Mouse (Mus musculus): ENCODE results near the gene Gm37240. TPM values are rescaled to one million over a fixed set of nuclear protein-coding genes. Genes with fewer than 3 reads are reported as not detected.

The Gm37240 gene
- polyA plus RNA-seq, 1 experiment from 2014 or later = 0.21 TPM

DNA sequence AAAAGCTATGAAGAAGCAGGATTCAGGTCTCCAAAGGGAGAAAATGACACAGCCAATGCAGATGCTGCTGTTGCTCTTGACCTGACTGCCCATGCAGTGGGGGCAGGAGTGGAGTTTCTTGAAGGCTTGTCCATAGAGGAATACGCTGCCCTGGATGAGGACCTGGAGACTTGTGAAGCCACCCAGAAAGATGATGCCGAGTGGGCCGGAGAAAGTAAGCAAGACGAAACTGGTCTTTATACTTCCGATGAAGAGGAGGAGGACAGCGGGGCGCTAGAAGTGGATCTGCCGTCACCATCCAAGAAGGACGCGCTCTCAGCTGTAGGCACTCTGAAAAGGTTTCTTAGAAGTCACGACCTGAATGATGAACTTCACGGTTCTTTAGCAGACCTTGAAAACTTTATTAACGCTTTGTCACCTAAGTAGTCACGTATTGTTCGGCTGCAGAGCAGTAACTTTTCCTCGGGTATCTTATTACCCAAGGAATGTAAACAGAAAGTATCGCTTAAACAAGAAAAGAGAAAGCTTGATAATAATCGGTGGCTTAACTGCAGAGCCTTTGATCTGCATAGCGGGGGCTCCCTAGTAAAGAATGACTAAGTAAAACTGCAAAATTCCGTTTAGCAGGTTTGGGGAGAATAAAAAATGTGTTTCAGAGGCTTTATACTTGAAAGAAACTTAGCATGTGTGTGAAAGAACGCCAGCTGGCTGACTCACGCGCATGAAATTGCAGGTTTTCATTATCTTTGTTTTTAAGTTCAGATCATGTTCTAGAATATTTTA lies 1292.2 kb downstream of the Gm37240 start:
- Histone ChIP-seq H3K4me3 (replicated peaks) (peak overlapping the region; percentile 52), H3K4me1 (replicated peaks) (peaks cover 8% of the 10 kb centered on the region), H3K9ac (peak overlapping the region; percentile 17; the same call in 1 of the 2 replicates), H3K36me3 (no peaks in the 10 kb centered on the region), H3K27me3 (peaks cover 43% of the 10 kb centered on the region), H3K27ac (no peak overlapping the region), H3K4me2 (peak overlapping the region; percentile 61), H3K9me3 (replicated peaks) (no peaks in the 10 kb centered on the region)
- WGBS (ENCODE audit: insufficient replicate concordance) = 5% methylated on average over 23 of the region's 23 CpGs
- DNase-seq (no peak), ATAC-seq (ENCODE audit: low read depth) (no peak)

GRCm38 (mm10) chr3:84593274-84593673 lies 1294.0 kb downstream of the Gm37240 start, which contains the start of gene Tigd4:
Gene Tigd4, plus strand, starts transcription at chr3:84593574.
- Histone ChIP-seq H3K27me3 (peaks cover 43% of the 10 kb centered on the region), H3K4me2 (no peak within 1 kb of the TSS)

GRCm38 (mm10) chr3:84586736-84587135 lies 1300.6 kb downstream of the Gm37240 start:
- 16% methylated on average over 5 of the region's 5 CpGs for WGBS (ENCODE audit: insufficient replicate concordance)

More at GRCm38 (mm10) chr3:84593274-84593673, 1294.0 kb downstream of the Gm37240 start, which contains the start of gene Tigd4:
- no peak for ATAC-seq (ENCODE audit: low read depth)
- no peak within 1 kb of the TSS for H3K4me3 ChIP-seq (replicated peaks)
- DNase-seq = no peak
- peaks cover 8% of the 10 kb centered on the region for H3K4me1 ChIP-seq (replicated peaks)
- WGBS (ENCODE audit: insufficient replicate concordance) = 64% methylated on average over 2 of the region's 2 CpGs
- H3K9ac ChIP-seq = no peak within 1 kb of the TSS
- H3K36me3 ChIP-seq = no peaks in the 10 kb centered on the region
- H3K27ac ChIP-seq = no peak within 1 kb of the TSS
- H3K9me3 ChIP-seq (replicated peaks) = no peaks in the 10 kb centered on the region

GRCm38 (mm10) chr3:84582913-84583276 lies 1304.4 kb downstream of the Gm37240 start:
- peak overlapping the region; percentile 70 for H3K4me3 ChIP-seq (replicated peaks)
- ATAC-seq (ENCODE audit: low read depth) = no peak
- peak overlapping the region; percentile 93 for H3K4me2 ChIP-seq
- H3K27ac ChIP-seq = no peak overlapping the region
- H3K9me3 ChIP-seq (replicated peaks) = no peaks in the 10 kb centered on the region
- H3K36me3 ChIP-seq = no peaks in the 10 kb centered on the region
- H3K9ac ChIP-seq = peak overlapping the region; percentile 81
- H3K27me3 ChIP-seq = peaks cover 2% of the 10 kb centered on the region; the same call in 1 of the 2 replicates
- DNase-seq = no peak
- WGBS (ENCODE audit: insufficient replicate concordance) = under 1% methylated on average over 27 of the region's 27 CpGs
- H3K4me1 ChIP-seq (replicated peaks) = peaks cover 27% of the 10 kb centered on the region

More at GRCm38 (mm10) chr3:84586736-84587135, 1300.6 kb downstream of the Gm37240 start:
- Histone ChIP-seq H3K4me1 (replicated peaks) (peaks cover 13% of the 10 kb centered on the region), H3K9ac (no peak overlapping the region), H3K4me2 (no peak overlapping the region), H3K27ac (no peak overlapping the region), H3K9me3 (replicated peaks) (no peaks in the 10 kb centered on the region), H3K4me3 (replicated peaks) (no peak overlapping the region), H3K36me3 (no peaks in the 10 kb centered on the region), H3K27me3 (peaks cover 2% of the 10 kb centered on the region)
- ATAC-seq (ENCODE audit: low read depth) (no peak), DNase-seq (no peak)

GRCm38 (mm10) chr3:84582023-84582912 lies 1305.0 kb downstream of the Gm37240 start, which contains the start of gene Arfip1:
Gene Arfip1, minus strand, starts transcription at chr3:84582625.
- peak; percentile 89 for DNase-seq
- H3K27ac ChIP-seq = peak within 1 kb of the TSS; percentile 62
- H3K4me3 ChIP-seq (replicated peaks) = peak within 1 kb of the TSS; percentile 70
- H3K9ac ChIP-seq = peak within 1 kb of the TSS; percentile 81
- H3K36me3 ChIP-seq = no peaks in the 10 kb centered on the region
- WGBS (ENCODE audit: insufficient replicate concordance) = under 1% methylated on average over 66 of the region's 70 CpGs
- H3K27me3 ChIP-seq = peaks cover 2% of the 10 kb centered on the region; the same call in 1 of the 2 replicates
- peak within 1 kb of the TSS; percentile 93 for H3K4me2 ChIP-seq
- no peaks in the 10 kb centered on the region for H3K9me3 ChIP-seq (replicated peaks)
- peak; percentile 99 for ATAC-seq (ENCODE audit: low read depth)
- H3K4me1 ChIP-seq (replicated peaks) = peaks cover 30% of the 10 kb centered on the region

DNA sequence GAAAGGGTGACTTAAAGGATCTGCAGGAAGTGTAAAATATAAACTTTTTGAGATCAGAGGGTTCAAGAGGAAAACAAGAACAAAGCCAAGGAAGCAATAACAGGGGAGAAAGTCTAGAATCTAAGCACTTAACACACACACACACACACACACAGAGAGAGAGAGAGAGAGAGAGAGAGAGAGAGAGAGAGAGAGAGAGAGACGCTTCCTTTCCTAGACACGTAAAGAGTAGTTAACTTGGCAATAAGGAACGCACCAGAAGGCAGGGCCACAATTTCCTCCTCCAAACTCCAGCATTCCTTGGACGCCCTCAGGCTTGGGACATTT lies 1305.7 kb downstream of the Gm37240 start:
- H3K9ac ChIP-seq = peak overlapping the region; percentile 81
- peaks cover 2% of the 10 kb centered on the region; the same call in 1 of the 2 replicates for H3K27me3 ChIP-seq
- DNase-seq = no peak
- peak overlapping the region; percentile 93 for H3K4me2 ChIP-seq
- no peaks in the 10 kb centered on the region for H3K9me3 ChIP-seq (replicated peaks)
- H3K36me3 ChIP-seq = no peaks in the 10 kb centered on the region
- no peak for ATAC-seq (ENCODE audit: low read depth)
- H3K4me1 ChIP-seq (replicated peaks) = peaks cover 31% of the 10 kb centered on the region
- H3K4me3 ChIP-seq (replicated peaks) = peak overlapping the region; percentile 70
- peak overlapping the region; percentile 62 for H3K27ac ChIP-seq
- WGBS (ENCODE audit: insufficient replicate concordance) = 2% methylated on average over 4 of the region's 4 CpGs

DNA sequence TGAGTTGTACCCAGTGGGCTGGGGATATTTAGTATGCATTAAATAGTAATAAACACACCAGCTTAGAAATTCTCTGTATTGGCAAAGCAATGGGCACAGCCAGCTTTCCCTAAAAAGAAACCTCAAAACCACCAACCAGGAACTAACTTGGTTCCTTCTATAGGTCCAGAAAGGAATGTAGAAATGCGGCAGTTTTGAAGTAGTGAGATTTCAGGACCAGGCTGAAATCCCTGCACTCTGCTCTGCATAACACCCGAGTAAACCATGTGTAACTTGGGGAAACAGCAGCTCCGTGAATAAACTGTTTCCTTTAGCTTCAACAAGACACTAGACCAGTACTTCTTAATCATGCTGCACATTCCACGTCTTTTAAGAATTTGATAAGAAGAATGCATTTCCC lies 1306.6 kb downstream of the Gm37240 start:
- 16% methylated on average over 4 of the region's 4 CpGs for WGBS (ENCODE audit: insufficient replicate concordance)

DNA sequence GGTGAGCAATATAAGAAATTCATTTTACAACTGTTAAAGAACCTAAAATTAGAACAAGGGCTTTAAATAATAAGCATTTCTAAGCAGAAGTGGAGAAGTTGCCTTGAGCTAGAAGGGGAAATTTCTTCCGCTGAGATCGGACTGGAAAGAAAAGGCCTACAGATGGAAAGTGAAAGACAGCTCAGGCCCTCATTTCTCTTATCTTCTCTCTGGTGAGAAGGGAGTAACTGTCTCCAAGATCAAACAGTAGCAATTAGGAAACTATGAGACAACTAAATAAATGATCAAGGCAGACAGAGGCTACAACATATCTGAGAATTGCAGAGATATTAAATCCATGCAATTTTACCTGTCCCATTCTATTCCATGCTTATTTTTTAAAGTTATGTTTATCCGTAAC lies 1316.8 kb downstream of the Gm37240 start:
- 46% methylated on average over 3 of the region's 3 CpGs for WGBS (ENCODE audit: insufficient replicate concordance)
- Histone ChIP-seq H3K4me3 (replicated peaks) (no peak overlapping the region), H3K4me2 (no peak overlapping the region), H3K27ac (no peak overlapping the region), H3K27me3 (no peaks in the 10 kb centered on the region), H3K9me3 (replicated peaks) (no peaks in the 10 kb centered on the region), H3K36me3 (no peaks in the 10 kb centered on the region), H3K4me1 (replicated peaks) (peaks cover 20% of the 10 kb centered on the region), H3K9ac (no peak overlapping the region)
- no peak for ATAC-seq (ENCODE audit: low read depth)
- no peak for DNase-seq

More for the DNA sequence above, 1306.6 kb downstream of the Gm37240 start:
- Histone ChIP-seq H3K4me3 (replicated peaks) (peak overlapping the region; percentile 70), H3K4me2 (peak overlapping the region; percentile 93), H3K27me3 (peaks cover 2% of the 10 kb centered on the region; the same call in 1 of the 2 replicates), H3K9me3 (replicated peaks) (no peaks in the 10 kb centered on the region), H3K36me3 (no peaks in the 10 kb centered on the region), H3K27ac (no peak overlapping the region), H3K9ac (no peak overlapping the region), H3K4me1 (replicated peaks) (peaks cover 36% of the 10 kb centered on the region)
- ATAC-seq (ENCODE audit: low read depth) (no peak), DNase-seq (no peak)

DNA sequence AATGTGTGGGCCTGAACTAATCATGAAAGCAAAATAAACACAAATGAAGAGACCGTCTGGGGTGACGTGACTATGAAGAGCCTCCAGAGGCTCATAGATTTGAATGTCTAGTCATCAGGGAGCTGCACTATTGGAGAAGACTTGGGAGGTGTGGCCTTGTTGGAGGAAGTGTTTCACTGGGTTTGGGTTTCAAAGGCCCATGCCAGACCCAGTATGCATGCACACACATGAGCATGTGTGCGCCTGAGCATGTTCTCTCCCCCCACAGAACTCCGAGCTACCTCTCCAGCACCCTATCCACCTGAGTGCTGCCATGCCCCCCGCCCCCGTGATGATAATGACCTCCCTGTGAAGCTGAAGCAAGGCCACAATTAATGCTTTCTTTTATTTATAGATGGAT lies 1317.7 kb downstream of the Gm37240 start:
- Histone ChIP-seq H3K4me1 (replicated peaks) (peaks cover 20% of the 10 kb centered on the region), H3K9ac (no peak overlapping the region), H3K27me3 (no peaks in the 10 kb centered on the region), H3K36me3 (no peaks in the 10 kb centered on the region), H3K4me2 (no peak overlapping the region), H3K9me3 (replicated peaks) (no peaks in the 10 kb centered on the region), H3K4me3 (replicated peaks) (no peak overlapping the region), H3K27ac (no peak overlapping the region)
- DNase-seq (no peak), ATAC-seq (ENCODE audit: low read depth) (no peak)
- WGBS (ENCODE audit: insufficient replicate concordance) = 68% methylated on average over 6 of the region's 6 CpGs

DNA sequence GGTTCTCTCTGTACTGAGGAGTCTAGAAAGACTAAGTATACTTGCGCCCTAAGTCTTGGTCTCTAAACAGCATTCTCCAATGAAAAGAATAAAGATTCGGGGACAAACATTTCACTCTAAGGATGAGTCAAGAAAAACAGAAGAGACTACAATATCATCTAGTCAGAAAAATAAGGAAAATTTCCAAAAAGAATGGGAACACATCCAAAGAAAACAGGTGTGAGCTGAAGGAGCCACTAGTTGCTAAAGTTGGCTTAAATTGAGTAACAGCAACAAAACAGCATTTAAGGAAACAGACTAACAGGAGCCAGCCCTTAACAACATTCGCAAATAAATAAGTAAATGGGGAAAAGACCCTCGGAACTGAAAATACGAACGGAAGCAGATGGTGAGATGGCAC lies 1318.8 kb downstream of the Gm37240 start:
- Histone ChIP-seq H3K36me3 (no peaks in the 10 kb centered on the region), H3K9me3 (replicated peaks) (no peaks in the 10 kb centered on the region), H3K9ac (no peak overlapping the region), H3K27ac (no peak overlapping the region), H3K4me2 (no peak overlapping the region), H3K4me3 (replicated peaks) (no peak overlapping the region), H3K27me3 (no peaks in the 10 kb centered on the region), H3K4me1 (replicated peaks) (peaks cover 25% of the 10 kb centered on the region)
- no peak for DNase-seq
- no peak for ATAC-seq (ENCODE audit: low read depth)
- WGBS (ENCODE audit: insufficient replicate concordance) = 82% methylated on average over 6 of the region's 6 CpGs

DNA sequence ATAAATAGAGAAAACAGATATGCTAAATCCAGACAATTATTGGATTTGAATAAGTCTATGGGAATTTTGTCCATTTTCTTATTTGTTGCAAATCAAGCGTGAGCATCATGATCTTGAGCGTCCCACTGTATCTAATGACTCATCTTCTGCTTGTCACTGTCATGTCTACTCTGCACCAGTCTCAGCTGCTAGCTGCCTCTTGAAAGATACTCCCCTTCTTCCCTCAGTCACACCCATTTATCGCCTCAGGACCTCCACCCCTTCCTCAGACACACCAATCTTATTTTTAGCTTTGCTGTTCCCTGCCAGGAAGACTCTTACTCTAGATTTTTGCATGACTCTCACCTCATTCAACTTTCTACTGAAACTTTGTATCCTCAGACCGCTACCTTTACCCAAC lies 1323.9 kb downstream of the Gm37240 start:
- no peak for DNase-seq
- 46% methylated on average over 4 of the region's 4 CpGs for WGBS (ENCODE audit: insufficient replicate concordance)
- ATAC-seq (ENCODE audit: low read depth) = 0 out of 2 replicates have a peak, but pooled peaks have one; percentile 51

More for the DNA sequence above, 1323.9 kb downstream of the Gm37240 start:
- Histone ChIP-seq H3K9me3 (replicated peaks) (no peaks in the 10 kb centered on the region), H3K27me3 (no peaks in the 10 kb centered on the region), H3K4me3 (replicated peaks) (no peak overlapping the region), H3K36me3 (no peaks in the 10 kb centered on the region), H3K4me2 (no peak overlapping the region), H3K4me1 (replicated peaks) (peaks cover 13% of the 10 kb centered on the region), H3K27ac (no peak overlapping the region), H3K9ac (no peak overlapping the region)

All from liver, embryonic 13.5 days (tissue).